Mouse (Mus musculus) lung, embryonic 16.5 days (tissue): ENCODE data around the gene Mthfd2. TPM values are rescaled to one million over a fixed set of nuclear protein-coding genes. Genes with fewer than 3 reads are reported as not detected.

Source experiments
- ATAC-seq: fragments of 200-750 bp; cut with Nextera tagmentation; 2 replicates; pipeline ENCODE4 v1.8.0; 2017; ENCODE audit warnings: low read depth, mild to moderate bottlenecking, moderate library complexity
- H3K27ac ChIP-seq: fragments of 300-500 bp; sonication (generic); 2 replicates; pipeline ENCODE4 v1.5.1; 2014; ENCODE audit warnings: mild to moderate bottlenecking, control low read depth, low read length
- H3K27me3 ChIP-seq: fragments of 300-500 bp; sonication (generic); 2 replicates; pipeline ENCODE4 v1.6.1; 2014; ENCODE audit warnings: low read depth, low read length, mixed read lengths; ENCODE audit not compliant: control insufficient read depth, insufficient read depth
- H3K36me3 ChIP-seq: fragments of 300-500 bp; sonication (generic); 2 replicates; pipeline ENCODE4 v1.6.1; 2014; ENCODE audit warnings: low read length; ENCODE audit not compliant: control insufficient read depth, insufficient read depth
- H3K4me1 ChIP-seq: fragments of 300-500 bp; sonication (generic); replicated peaks from 2 replicates; pipeline ENCODE4 v1.6.1; 2014; ENCODE audit warnings: low read length, mixed read lengths; ENCODE audit not compliant: control insufficient read depth, insufficient read depth
- H3K4me2 ChIP-seq: fragments of 300-500 bp; sonication (generic); 2 replicates; pipeline ENCODE4 v1.6.1; 2014; ENCODE audit warnings: low read depth, low read length, control low read depth
- H3K4me3 ChIP-seq: fragments of 300-500 bp; sonication (generic); 2 replicates; pipeline ENCODE4 v1.5.1; 2014; ENCODE audit warnings: mild to moderate bottlenecking, low read length, control low read depth
- H3K9ac ChIP-seq: fragments of 300-500 bp; sonication (generic); 2 replicates; pipeline ENCODE4 v1.6.1; 2014; ENCODE audit warnings: low read length, control low read depth
- H3K9me3 ChIP-seq: fragments of 300-500 bp; sonication (generic); 2 replicates; pipeline ENCODE4 v1.6.1; 2016; ENCODE audit warnings: low read length; ENCODE audit not compliant: control insufficient read depth
- WGBS: fragments of 180-500 bp; shearing (Covaris S2); extraction: QIAGEN DNeasy Blood & Tissue Kit; methylation state at CpG from one replicate; pipeline ENCODE4 v1.1.7; 2014; 5-methylcytosine and 5-hydroxymethylcytosine counted together
- polyA plus RNA-seq: library from polyadenylated mRNA; unstranded; fragments of >200 nt; fragmentation: Nextera tagmentation; extraction: Ambion mirVana; gene quantifications from 2 replicates; pipeline ENCODE4 v1.2.1, GENCODE M21; 2015

Mthfd2 gene
- polyA plus RNA-seq, 1 experiment from 2014 or later, result 27.4 TPM

- H3K27ac ChIP-seq, result no peak overlapping the region
- no peaks in the 10 kb centered on the region for H3K36me3 ChIP-seq
- no peak overlapping the region for H3K4me3 ChIP-seq
- no peak overlapping the region for H3K9ac ChIP-seq
- H3K4me2 ChIP-seq, result no peak overlapping the region
- no peaks in the 10 kb centered on the region for H3K9me3 ChIP-seq
- H3K4me1 ChIP-seq, result peaks cover 6% of the 10 kb centered on the region
- no peak for ATAC-seq
- H3K27me3 ChIP-seq, result no peaks in the 10 kb centered on the region
- 76% methylated on average over 1 of the region's 1 CpGs for WGBS
Observed at GRCm38 (mm10) chr6:83264516-83264915, 61.2 kb downstream of the Mthfd2 start.

Other genes with a start within 250 kb of the Mthfd2 start
- gene Pcgf1, start 248.0 kb downstream of the Mthfd2 start, polyA plus RNA-seq, result 31.7 and 32.5 TPM in 2 replicates
- 0.59 and 0.89 TPM in 2 replicates for gene Lbx2, start 239.5 kb downstream of the Mthfd2 start, polyA plus RNA-seq
- gene Ccdc142, start 224.3 kb downstream of the Mthfd2 start, polyA plus RNA-seq, result 1.1 and 3.7 TPM in 2 replicates
- gene Gm42688, start 224.3 kb downstream of the Mthfd2 start, polyA plus RNA-seq, result 2.2 and 2.9 TPM in 2 replicates
- 137 and 138 TPM in 2 replicates for gene Mrpl53, start 216.9 kb downstream of the Mthfd2 start, polyA plus RNA-seq
- 9.0 and 13.7 TPM in 2 replicates for gene Mogs, start 210.4 kb downstream of the Mthfd2 start, polyA plus RNA-seq
- gene Wbp1, start 204.3 kb downstream of the Mthfd2 start, polyA plus RNA-seq, result 109 and 111 TPM in 2 replicates
- gene Ino80b, start 200.5 kb downstream of the Mthfd2 start, polyA plus RNA-seq, result 13.7 and 14.5 TPM in 2 replicates
- gene Rtkn, start 190.4 kb downstream of the Mthfd2 start, polyA plus RNA-seq, result 44.4 and 47.5 TPM in 2 replicates
- 7.2 and 7.6 TPM in 2 replicates for gene Wdr54, start 169.5 kb downstream of the Mthfd2 start, polyA plus RNA-seq
- 11.9 and 15.3 TPM in 2 replicates for gene 1700003E16Rik, start 169.5 kb downstream of the Mthfd2 start, polyA plus RNA-seq
- 94.5 and 95.6 TPM in 2 replicates for gene Dctn1, start 160.0 kb downstream of the Mthfd2 start, polyA plus RNA-seq
- gene Slc4a5, start 106.1 kb downstream of the Mthfd2 start, polyA plus RNA-seq, result 2.1 and 3.1 TPM in 2 replicates
- 72.6 and 72.7 TPM in 2 replicates for gene Mob1a, start 108 bp upstream of the Mthfd2 start, polyA plus RNA-seq
- gene Bola3, start 23.2 kb upstream of the Mthfd2 start, polyA plus RNA-seq, result 132 and 133 TPM in 2 replicates
- 43.8 and 47.1 TPM in 2 replicates for gene Tet3, start 133.2 kb upstream of the Mthfd2 start, polyA plus RNA-seq
- gene Dguok, start 181.1 kb upstream of the Mthfd2 start, polyA plus RNA-seq, result 78.3 and 87.0 TPM in 2 replicates
- gene Actg2, start 210.4 kb upstream of the Mthfd2 start, polyA plus RNA-seq, result 123 and 128 TPM in 2 replicates
- 25.8 and 28.0 TPM in 2 replicates for gene Stambp, start 246.8 kb upstream of the Mthfd2 start, polyA plus RNA-seq